Mouse (Mus musculus): ENCODE data around the gene Ppp1r27. TPM values are rescaled to one million over a fixed set of nuclear protein-coding genes. Genes with fewer than 3 reads are reported as not detected.
A peak's percentile ranks its signal among the peaks of the same experiment; 100 is the strongest.

Gene Ppp1r27
- polyA plus RNA-seq, 1 experiment from 2014 or later: not detected

- H3K27me3 ChIP-seq (ENCODE audit: control insufficient read depth, insufficient read depth, low read length): peaks cover 2% of the 10 kb centered on the region; the same call in 1 of the 2 replicates
- peak overlapping the region in 1 of 2 experiments; percentile 34; a peak in 1 of 4 replicates for H3K27ac ChIP-seq (replicated peaks in 1 of 2; ENCODE audit: control insufficient read depth in 1 of 2, insufficient read depth in 1 of 2, low read depth in 2 of 2, low read length in 2 of 2)
- no peak for ATAC-seq (ENCODE audit: insufficient number of reproducible peaks, insufficient read depth, low FRiP score, low read depth)
- H3K9ac ChIP-seq (ENCODE audit: low read length): peak overlapping the region; percentile 38; the same call in 1 of the 2 replicates
- no peak overlapping the region for H3K4me3 ChIP-seq (ENCODE audit: control insufficient read depth in 1 of 2, insufficient read depth in 1 of 2, low read depth in 1 of 2, low read length in 2 of 2)
- peaks cover 23% of the 10 kb centered on the region for H3K36me3 ChIP-seq (ENCODE audit: control insufficient read depth, insufficient read depth, low read length)
- H3K4me1 ChIP-seq (ENCODE audit: control insufficient read depth in 2 of 2, insufficient read depth in 2 of 2, low read length in 2 of 2): peaks cover 24 to 33% of the 10 kb centered on the region in 2 experiments
- H3K9me3 ChIP-seq (ENCODE audit: control insufficient read depth, low read length): no peaks in the 10 kb centered on the region
- no peak overlapping the region for H3K4me2 ChIP-seq (ENCODE audit: low read length)
- 32% methylated on average over 10 of the region's 10 CpGs for whole genome bisulfite sequencing
Measured at GRCm38 (mm10) chr11:120539285-120540014, 11.5 kb downstream of the Ppp1r27 start.

- 44% methylated on average over 8 of the region's 8 CpGs for WGBS
- H3K4me2 ChIP-seq (ENCODE audit: low read length): no peak overlapping the region
- peaks cover 24 to 33% of the 10 kb centered on the region in 2 experiments for H3K4me1 ChIP-seq (ENCODE audit: control insufficient read depth in 2 of 2, insufficient read depth in 2 of 2, low read length in 2 of 2)
- H3K9ac ChIP-seq (ENCODE audit: low read length): peak overlapping the region; percentile 38; the same call in 1 of the 2 replicates
- H3K9me3 ChIP-seq (ENCODE audit: control insufficient read depth, low read length): no peaks in the 10 kb centered on the region
- H3K27me3 ChIP-seq (ENCODE audit: control insufficient read depth, insufficient read depth, low read length): peaks cover 7% of the 10 kb centered on the region; the same call in 1 of the 2 replicates
- no peak for ATAC-seq (ENCODE audit: insufficient number of reproducible peaks, insufficient read depth, low FRiP score, low read depth)
- peaks cover 18% of the 10 kb centered on the region for H3K36me3 ChIP-seq (ENCODE audit: control insufficient read depth, insufficient read depth, low read length)
- peak overlapping the region in 1 of 2 experiments; percentile 34; a peak in 1 of 4 replicates for H3K27ac ChIP-seq (replicated peaks in 1 of 2; ENCODE audit: control insufficient read depth in 1 of 2, insufficient read depth in 1 of 2, low read depth in 2 of 2, low read length in 2 of 2)
- H3K4me3 ChIP-seq (ENCODE audit: control insufficient read depth in 1 of 2, insufficient read depth in 1 of 2, low read depth in 1 of 2, low read length in 2 of 2): no peak overlapping the region
Measured at GRCm38 (mm10) chr11:120538955-120539284, 12.0 kb downstream of the Ppp1r27 start.

GRCm38 (mm10) chr11:120538485-120538884 lies 12.4 kb downstream of the Ppp1r27 start:
- peaks cover 13% of the 10 kb centered on the region for H3K36me3 ChIP-seq (ENCODE audit: control insufficient read depth, insufficient read depth, low read length)
- H3K27ac ChIP-seq (replicated peaks in 1 of 2; ENCODE audit: control insufficient read depth in 1 of 2, insufficient read depth in 1 of 2, low read depth in 2 of 2, low read length in 2 of 2): peak overlapping the region in 1 of 2 experiments; percentile 34; a peak in 1 of 4 replicates
- peaks cover 24 to 33% of the 10 kb centered on the region in 2 experiments for H3K4me1 ChIP-seq (ENCODE audit: control insufficient read depth in 2 of 2, insufficient read depth in 2 of 2, low read length in 2 of 2)
- WGBS: 40% methylated on average over 3 of the region's 3 CpGs
- peak; percentile 24; the same call in 1 of the 2 replicates for ATAC-seq (ENCODE audit: insufficient number of reproducible peaks, insufficient read depth, low FRiP score, low read depth)
- H3K9ac ChIP-seq (ENCODE audit: low read length): 0 out of 2 replicates have a peak overlapping the region, but pooled peaks have one; percentile 38
- H3K4me2 ChIP-seq (ENCODE audit: low read length): no peak overlapping the region
- peaks cover 8% of the 10 kb centered on the region; the same call in 1 of the 2 replicates for H3K27me3 ChIP-seq (ENCODE audit: control insufficient read depth, insufficient read depth, low read length)
- no peaks in the 10 kb centered on the region for H3K9me3 ChIP-seq (ENCODE audit: control insufficient read depth, low read length)
- no peak overlapping the region for H3K4me3 ChIP-seq (ENCODE audit: control insufficient read depth in 1 of 2, insufficient read depth in 1 of 2, low read depth in 1 of 2, low read length in 2 of 2)

- Histone ChIP-seq H3K27ac (replicated peaks in 1 of 2; ENCODE audit: control insufficient read depth in 1 of 2, insufficient read depth in 1 of 2, low read depth in 2 of 2, low read length in 2 of 2) (no peak overlapping the region), H3K4me3 (ENCODE audit: control insufficient read depth in 1 of 2, insufficient read depth in 1 of 2, low read depth in 1 of 2, low read length in 2 of 2) (no peak overlapping the region), H3K4me2 (ENCODE audit: low read length) (no peak overlapping the region), H3K9me3 (ENCODE audit: control insufficient read depth, low read length) (no peaks in the 10 kb centered on the region), H3K9ac (ENCODE audit: low read length) (no peak overlapping the region), H3K27me3 (ENCODE audit: control insufficient read depth, insufficient read depth, low read length) (peaks cover 34% of the 10 kb centered on the region), H3K36me3 (ENCODE audit: control insufficient read depth, insufficient read depth, low read length) (no peaks in the 10 kb centered on the region), H3K4me1 (ENCODE audit: control insufficient read depth in 2 of 2, insufficient read depth in 2 of 2, low read length in 2 of 2) (peaks cover 21 to 23% of the 10 kb centered on the region in 2 experiments)
- no peak for ATAC-seq (ENCODE audit: insufficient number of reproducible peaks, insufficient read depth, low FRiP score, low read depth)
- 74% methylated on average over 3 of the region's 3 CpGs for WGBS
Measured at GRCm38 (mm10) chr11:120535804-120536203, 15.1 kb downstream of the Ppp1r27 start.

GRCm38 (mm10) chr11:120535145-120535544 lies 15.8 kb downstream of the Ppp1r27 start:
- Histone ChIP-seq H3K27ac (replicated peaks in 1 of 2; ENCODE audit: control insufficient read depth in 1 of 2, insufficient read depth in 1 of 2, low read depth in 2 of 2, low read length in 2 of 2) (no peak overlapping the region), H3K4me3 (ENCODE audit: control insufficient read depth in 1 of 2, insufficient read depth in 1 of 2, low read depth in 1 of 2, low read length in 2 of 2) (no peak overlapping the region), H3K36me3 (ENCODE audit: control insufficient read depth, insufficient read depth, low read length) (no peaks in the 10 kb centered on the region), H3K9ac (ENCODE audit: low read length) (no peak overlapping the region), H3K4me2 (ENCODE audit: low read length) (no peak overlapping the region), H3K27me3 (ENCODE audit: control insufficient read depth, insufficient read depth, low read length) (peaks cover 40% of the 10 kb centered on the region), H3K9me3 (ENCODE audit: control insufficient read depth, low read length) (no peaks in the 10 kb centered on the region), H3K4me1 (ENCODE audit: control insufficient read depth in 2 of 2, insufficient read depth in 2 of 2, low read length in 2 of 2) (peaks cover 25 to 28% of the 10 kb centered on the region in 2 experiments)
- no peak for ATAC-seq (ENCODE audit: insufficient number of reproducible peaks, insufficient read depth, low FRiP score, low read depth)
- 50% methylated on average over 3 of the region's 3 CpGs for WGBS

GRCm38 (mm10) chr11:120534093-120534492 lies 16.8 kb downstream of the Ppp1r27 start:
- peaks cover 51% of the 10 kb centered on the region for H3K27me3 ChIP-seq (ENCODE audit: control insufficient read depth, insufficient read depth, low read length)
- WGBS: 76% methylated on average over 8 of the region's 8 CpGs

GRCm38 (mm10) chr11:120531646-120532045 lies 19.3 kb downstream of the Ppp1r27 start:
- ATAC-seq (ENCODE audit: insufficient number of reproducible peaks, insufficient read depth, low FRiP score, low read depth): no peak
- 33% methylated on average over 9 of the region's 9 CpGs for WGBS
- Histone ChIP-seq H3K4me1 (ENCODE audit: control insufficient read depth in 2 of 2, insufficient read depth in 2 of 2, low read length in 2 of 2) (peaks cover 6 to 8% of the 10 kb centered on the region in 2 experiments; a peak in 3 of 4 replicates), H3K9me3 (ENCODE audit: control insufficient read depth, low read length) (no peaks in the 10 kb centered on the region), H3K36me3 (ENCODE audit: control insufficient read depth, insufficient read depth, low read length) (no peaks in the 10 kb centered on the region), H3K27me3 (ENCODE audit: control insufficient read depth, insufficient read depth, low read length) (peaks cover 65% of the 10 kb centered on the region), H3K9ac (ENCODE audit: low read length) (no peak overlapping the region), H3K4me3 (ENCODE audit: control insufficient read depth in 1 of 2, insufficient read depth in 1 of 2, low read depth in 1 of 2, low read length in 2 of 2) (peak overlapping the region in 1 of 2 experiments; percentile 41; a peak in 1 of 4 replicates), H3K27ac (replicated peaks in 1 of 2; ENCODE audit: control insufficient read depth in 1 of 2, insufficient read depth in 1 of 2, low read depth in 2 of 2, low read length in 2 of 2) (no peak overlapping the region), H3K4me2 (ENCODE audit: low read length) (no peak overlapping the region)

More at GRCm38 (mm10) chr11:120534093-120534492, 16.8 kb downstream of the Ppp1r27 start:
- Histone ChIP-seq H3K4me1 (ENCODE audit: control insufficient read depth in 2 of 2, insufficient read depth in 2 of 2, low read length in 2 of 2) (peaks cover 16 to 19% of the 10 kb centered on the region in 2 experiments), H3K27ac (replicated peaks in 1 of 2; ENCODE audit: control insufficient read depth in 1 of 2, insufficient read depth in 1 of 2, low read depth in 2 of 2, low read length in 2 of 2) (no peak overlapping the region), H3K9me3 (ENCODE audit: control insufficient read depth, low read length) (no peaks in the 10 kb centered on the region), H3K4me3 (ENCODE audit: control insufficient read depth in 1 of 2, insufficient read depth in 1 of 2, low read depth in 1 of 2, low read length in 2 of 2) (no peak overlapping the region), H3K4me2 (ENCODE audit: low read length) (no peak overlapping the region), H3K9ac (ENCODE audit: low read length) (no peak overlapping the region), H3K36me3 (ENCODE audit: control insufficient read depth, insufficient read depth, low read length) (no peaks in the 10 kb centered on the region)
- ATAC-seq (ENCODE audit: insufficient number of reproducible peaks, insufficient read depth, low FRiP score, low read depth): no peak
